Mouse (Mus musculus): ENCODE results near the gene Eml2. TPM values are rescaled to one million over a fixed set of nuclear protein-coding genes. Genes with fewer than 3 reads are reported as not detected.

The Eml2 gene
- polyA plus RNA-seq, 1 experiment from 2014 or later, result 8.2 TPM

- Histone ChIP-seq H3K27ac (replicated peaks) (no peak overlapping the region), H3K36me3 (peaks cover 13% of the 10 kb centered on the region; the same call in 1 of the 2 replicates), H3K9ac (0 out of 2 replicates have a peak overlapping the region, but pooled peaks have one; percentile 14), H3K4me1 (replicated peaks) (peaks cover 39% of the 10 kb centered on the region), H3K4me3 (peak overlapping the region; percentile 78), H3K27me3 (peaks cover 31% of the 10 kb centered on the region; the same call in 1 of the 2 replicates), H3K9me3 (no peaks in the 10 kb centered on the region), H3K4me2 (peak overlapping the region; percentile 78)
- WGBS, result under 1% methylated on average over 30 of the region's 32 CpGs
- ATAC-seq (ENCODE audit: low FRiP score, low read depth), result no peak
Measured at GRCm38 (mm10) chr7:19179173-19179572, 3.0 kb downstream of the Eml2 start.

- Histone ChIP-seq H3K4me2 (peak overlapping the region; percentile 78), H3K9ac (no peak overlapping the region), H3K4me1 (replicated peaks) (peaks cover 47% of the 10 kb centered on the region), H3K4me3 (peak overlapping the region; percentile 78), H3K9me3 (no peaks in the 10 kb centered on the region), H3K27ac (replicated peaks) (no peak overlapping the region), H3K36me3 (peaks cover 13% of the 10 kb centered on the region; the same call in 1 of the 2 replicates), H3K27me3 (peaks cover 31% of the 10 kb centered on the region; the same call in 1 of the 2 replicates)
- WGBS, result 49% methylated on average over 6 of the region's 6 CpGs
- no peak for ATAC-seq (ENCODE audit: low FRiP score, low read depth)
Measured at GRCm38 (mm10) chr7:19179936-19180335, 3.7 kb downstream of the Eml2 start.

GRCm38 (mm10) chr7:19180862-19181429 is 4.7 kb downstream of the Eml2 start:
- no peak overlapping the region for H3K27ac ChIP-seq (replicated peaks)
- peak overlapping the region; percentile 50 for H3K4me2 ChIP-seq
- peak overlapping the region; percentile 15 for H3K9ac ChIP-seq
- H3K27me3 ChIP-seq, result peaks cover 31% of the 10 kb centered on the region; the same call in 1 of the 2 replicates
- H3K9me3 ChIP-seq, result no peaks in the 10 kb centered on the region
- WGBS, result 6% methylated on average over 26 of the region's 27 CpGs
- peak overlapping the region; percentile 29 for H3K4me3 ChIP-seq
- ATAC-seq (ENCODE audit: low FRiP score, low read depth), result no peak
- H3K36me3 ChIP-seq, result peaks cover 19% of the 10 kb centered on the region
- peaks cover 49% of the 10 kb centered on the region for H3K4me1 ChIP-seq (replicated peaks)

- Histone ChIP-seq H3K4me2 (no peak overlapping the region), H3K9me3 (no peaks in the 10 kb centered on the region), H3K4me3 (no peak overlapping the region), H3K27me3 (peaks cover 16% of the 10 kb centered on the region; the same call in 1 of the 2 replicates), H3K4me1 (replicated peaks) (peaks cover 24% of the 10 kb centered on the region), H3K9ac (no peak overlapping the region), H3K27ac (replicated peaks) (peak overlapping the region; percentile 23; the same call in 1 of the 2 replicates), H3K36me3 (peaks cover 42% of the 10 kb centered on the region)
- 63% methylated on average over 2 of the region's 2 CpGs for WGBS
- no peak for ATAC-seq (ENCODE audit: low FRiP score, low read depth)
Measured at GRCm38 (mm10) chr7:19184250-19184649, 8.0 kb downstream of the Eml2 start.

GRCm38 (mm10) chr7:19184758-19185157 is 8.5 kb downstream of the Eml2 start:
- Histone ChIP-seq H3K36me3 (peaks cover 43% of the 10 kb centered on the region), H3K27me3 (peaks cover 11% of the 10 kb centered on the region; the same call in 1 of the 2 replicates), H3K4me3 (no peak overlapping the region), H3K27ac (replicated peaks) (peak overlapping the region; percentile 23; the same call in 1 of the 2 replicates), H3K4me2 (no peak overlapping the region), H3K9ac (no peak overlapping the region), H3K4me1 (replicated peaks) (peaks cover 19% of the 10 kb centered on the region), H3K9me3 (no peaks in the 10 kb centered on the region)
- ATAC-seq (ENCODE audit: low FRiP score, low read depth), result 0 out of 2 replicates have a peak, but pooled peaks have one; percentile 12
- WGBS, result 46% methylated on average over 6 of the region's 6 CpGs

GRCm38 (mm10) chr7:19194676-19195075 is 18.5 kb downstream of the Eml2 start:
- no peak for ATAC-seq (ENCODE audit: low FRiP score, low read depth)
- peaks cover 63% of the 10 kb centered on the region for H3K36me3 ChIP-seq
- 96% methylated on average over 4 of the region's 4 CpGs for WGBS

GRCm38 (mm10) chr7:19196676-19197075 is 20.5 kb downstream of the Eml2 start:
- 66% methylated on average over 6 of the region's 6 CpGs for WGBS
- Histone ChIP-seq H3K27me3 (no peaks in the 10 kb centered on the region), H3K4me1 (replicated peaks) (no peaks in the 10 kb centered on the region), H3K4me3 (no peak overlapping the region), H3K4me2 (no peak overlapping the region), H3K9ac (no peak overlapping the region), H3K27ac (replicated peaks) (no peak overlapping the region), H3K36me3 (peaks cover 59% of the 10 kb centered on the region), H3K9me3 (no peaks in the 10 kb centered on the region)
- ATAC-seq (ENCODE audit: low FRiP score, low read depth), result no peak

More at GRCm38 (mm10) chr7:19194676-19195075, 18.5 kb downstream of the Eml2 start:
- Histone ChIP-seq H3K4me1 (replicated peaks) (no peaks in the 10 kb centered on the region), H3K4me2 (no peak overlapping the region), H3K9ac (no peak overlapping the region), H3K9me3 (no peaks in the 10 kb centered on the region), H3K4me3 (no peak overlapping the region), H3K27me3 (no peaks in the 10 kb centered on the region), H3K27ac (replicated peaks) (no peak overlapping the region)

GRCm38 (mm10) chr7:19197985-19198384 is 21.8 kb downstream of the Eml2 start:
- H3K9me3 ChIP-seq, result no peaks in the 10 kb centered on the region
- ATAC-seq (ENCODE audit: low FRiP score, low read depth), result no peak
- H3K4me3 ChIP-seq, result no peak overlapping the region
- H3K27me3 ChIP-seq, result no peaks in the 10 kb centered on the region
- H3K36me3 ChIP-seq, result peaks cover 50% of the 10 kb centered on the region
- no peak overlapping the region for H3K27ac ChIP-seq (replicated peaks)
- WGBS, result 35% methylated on average over 2 of the region's 2 CpGs
- no peak overlapping the region for H3K4me2 ChIP-seq
- no peak overlapping the region for H3K9ac ChIP-seq
- no peaks in the 10 kb centered on the region for H3K4me1 ChIP-seq (replicated peaks)

GRCm38 (mm10) chr7:19201660-19202059 is 25.4 kb downstream of the Eml2 start:
- H3K4me1 ChIP-seq (replicated peaks), result no peaks in the 10 kb centered on the region
- H3K27ac ChIP-seq (replicated peaks), result no peak overlapping the region
- no peaks in the 10 kb centered on the region for H3K27me3 ChIP-seq
- no peak overlapping the region for H3K4me3 ChIP-seq
- no peak overlapping the region for H3K9ac ChIP-seq
- H3K9me3 ChIP-seq, result no peaks in the 10 kb centered on the region
- 67% methylated on average over 14 of the region's 15 CpGs for WGBS
- peaks cover 45% of the 10 kb centered on the region for H3K36me3 ChIP-seq
- no peak for ATAC-seq (ENCODE audit: low FRiP score, low read depth)
- no peak overlapping the region for H3K4me2 ChIP-seq

- 0 out of 2 replicates have a peak, but pooled peaks have one; percentile 51 for ATAC-seq (ENCODE audit: low FRiP score, low read depth)
- WGBS, result 61% methylated on average over 15 of the region's 15 CpGs
- H3K36me3 ChIP-seq, result peaks cover 39% of the 10 kb centered on the region
Measured at GRCm38 (mm10) chr7:19202065-19202850, 26.0 kb downstream of the Eml2 start.

GRCm38 (mm10) chr7:19208201-19208910 is 32.1 kb downstream of the Eml2 start:
- Histone ChIP-seq H3K4me1 (replicated peaks) (peaks cover 9% of the 10 kb centered on the region), H3K9me3 (no peaks in the 10 kb centered on the region), H3K4me3 (no peak overlapping the region), H3K36me3 (peaks cover 22% of the 10 kb centered on the region), H3K9ac (no peak overlapping the region), H3K27ac (replicated peaks) (no peak overlapping the region), H3K4me2 (no peak overlapping the region), H3K27me3 (0 out of 2 replicates have a peak, but pooled peaks cover 3% of the 10 kb centered on the region)
- 81% methylated on average over 13 of the region's 13 CpGs for WGBS
- ATAC-seq (ENCODE audit: low FRiP score, low read depth), result 0 out of 2 replicates have a peak, but pooled peaks have one; percentile 16

More at GRCm38 (mm10) chr7:19202065-19202850, 26.0 kb downstream of the Eml2 start:
- Histone ChIP-seq H3K27me3 (no peaks in the 10 kb centered on the region), H3K9me3 (no peaks in the 10 kb centered on the region), H3K4me3 (no peak overlapping the region), H3K4me1 (replicated peaks) (no peaks in the 10 kb centered on the region), H3K4me2 (no peak overlapping the region), H3K27ac (replicated peaks) (no peak overlapping the region), H3K9ac (no peak overlapping the region)
